In the genomic region with DNA sequence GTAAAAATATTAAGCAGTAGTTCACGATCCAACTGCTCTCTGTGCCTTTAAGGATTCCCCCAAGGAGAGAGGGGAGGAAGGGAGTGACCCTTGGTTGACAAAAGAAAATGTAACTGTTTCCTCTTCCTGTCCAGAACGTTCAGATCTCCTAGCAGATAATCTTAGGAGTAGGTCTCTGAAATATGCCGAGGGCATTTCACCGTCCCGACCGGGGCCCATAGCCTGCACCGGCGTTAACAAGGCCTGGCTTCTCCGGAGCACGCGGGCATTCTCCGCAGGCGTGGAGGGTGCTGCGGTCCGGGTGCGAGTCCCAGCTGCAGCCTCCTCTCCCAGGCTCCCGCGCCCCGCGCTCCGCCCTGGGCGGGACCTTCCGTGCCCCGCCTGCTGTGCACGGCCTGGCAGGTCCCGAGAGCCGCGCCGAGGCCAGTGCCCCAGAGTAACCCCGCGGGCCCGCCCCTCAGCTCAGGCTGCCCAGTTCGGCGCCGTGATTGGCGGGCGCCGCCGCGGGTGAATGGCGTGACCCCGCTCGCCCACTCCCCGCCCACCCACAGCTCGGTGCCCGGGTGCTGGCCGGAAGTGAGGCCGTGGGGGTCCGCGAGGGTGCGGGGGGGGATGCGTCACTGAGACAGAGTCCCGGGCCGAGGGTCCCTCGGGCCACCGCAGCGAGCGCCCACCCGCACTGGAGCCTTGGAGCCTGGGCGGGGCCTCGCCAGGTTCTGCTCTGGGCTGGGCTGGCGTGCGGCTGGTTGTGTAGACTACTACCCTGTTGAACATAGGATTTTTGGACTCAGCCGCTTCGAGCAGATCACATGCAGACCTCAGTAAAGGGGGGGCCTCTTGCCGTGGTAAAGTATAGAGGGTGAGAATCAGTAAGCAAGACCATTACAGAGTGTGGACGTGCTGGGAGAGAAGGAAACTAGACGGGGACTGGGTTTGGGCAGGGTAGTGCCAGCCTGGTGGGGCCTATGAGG, we compare ENCODE assay signal across 8 mouse cellular contexts. TPM values are rescaled to one million over a fixed set of nuclear protein-coding genes. Genes with fewer than 3 reads are reported as not detected.
A peak's percentile ranks its signal among the peaks of the same experiment; 100 is the strongest.
DNase-seq lines count a peak whose midpoint lies in the region; TF ChIP-seq lines count a peak whose summit lies in the region.

No protein-coding gene starts in this region.

- no peaks in the 10 kb centered on the region for H3K36me3 ChIP-seq in macrophage (ENCODE audit: inconsistent target)

- no peak for TF ChIP-seq CTCF in cortical plate, adult 2 months (IDR thresholded peaks at IDR 0.05; ENCODE audit: extremely low read depth, insufficient read depth, low read length)
- no peak for TF ChIP-seq CTCF in left cerebral cortex, adult 2 months (IDR thresholded peaks at IDR 0.05)

- H3K4me3 ChIP-seq in cortical plate, adult 2 months (ENCODE audit: insufficient read depth, low read length) = peak overlapping the region; percentile 46
- H3K4me3 ChIP-seq in left cerebral cortex, adult 2 months = peak overlapping the region; percentile 72
- peak overlapping the region; percentile 75 for H3K4me3 ChIP-seq in macrophage (ENCODE audit: inconsistent target)

- peak; percentile 87 for DNase-seq in adipocyte (ENCODE audit: low spot score)
- DNase-seq in gastrocnemius, adult 8-10 months (ENCODE audit: low spot score in 2 of 2) = peak; percentile 91 to 94
- peak; percentile 26 for DNase-seq in hindlimb bud, embryonic 11.5 days (ENCODE audit: extremely low spot score, low read depth, low spot score)
- DNase-seq in left cerebral cortex, adult 2 months (ENCODE audit: extremely low spot score in 1 of 2, low spot score in 2 of 2) = peak; percentile 82 to 88
- peak; percentile 73 for DNase-seq in retina, postnatal 7 days (ENCODE audit: low read depth, low spot score)
- DNase-seq in urinary bladder, adult 18-20 months (ENCODE audit: low spot score in 2 of 2) = peak; percentile 88 to 91

- intact Hi-C loops in left cerebral cortex, adult 2 months (cut with DNase I) = loop anchor here (2.0 to 5.0 kb wide), 2 partner anchors 103 to 264 kb away; no protein-coding TSS in a partner anchor

- peak; percentile 62 for TF ChIP-seq POLR2A in cortical plate, adult 2 months (IDR thresholded peaks at IDR 0.05; ENCODE audit: extremely low read depth, insufficient read depth, low read length)

- H3K27ac ChIP-seq in cortical plate, adult 2 months (ENCODE audit: insufficient read depth, low read length) = peak overlapping the region; percentile 96
- peak overlapping the region; percentile 92 for H3K27ac ChIP-seq in left cerebral cortex, adult 2 months
- peak overlapping the region; percentile 99 for H3K27ac ChIP-seq in macrophage

- WGBS in macrophage (ENCODE audit: missing documents) = 0% methylated on average over 68 of the region's 68 CpGs

- 0 out of 2 replicates have a peak, but pooled peaks cover 1% of the 10 kb centered on the region for H3K4me1 ChIP-seq in cortical plate, adult 2 months (ENCODE audit: control insufficient read depth, insufficient read depth, low read length)

- H3K79me2 ChIP-seq in macrophage (ENCODE audit: inconsistent target) = peaks cover 6% of the 10 kb centered on the region; the same call in 1 of the 2 replicates

RNA-seq across cellular contexts. Expression of a gene that starts 6.6 kb away (rescaled TPM):
- 77.8 and 88.7 TPM in 2 replicates for polyA plus RNA-seq in cortical plate, adult 2 months (2012; rRNA removed)
- 1 to 10 TPM; 5.3 to 6.6 (median 5.7) TPM for total RNA-seq in gastrocnemius, adult 8-10 months (2022)
- 10 to 100 TPM; 60.4 to 62.7 TPM for total RNA-seq in left cerebral cortex, adult 2 months (2021)
- 10 to 100 TPM in 20 of 26 experiments, 1 to 10 TPM in 6; 3.0 to 49.2 (median 12.9) TPM for total RNA-seq in macrophage (2018; cell fraction: chromatin; rRNA removed)
- 10 to 100 TPM; 45.7 to 71.4 (median 58.8) TPM for total RNA-seq in macrophage (2018; cell fraction: cytosol; rRNA removed)
- total RNA-seq in macrophage (2018; cell fraction: nucleus; rRNA removed) = 10 to 100 TPM; 11.3 to 81.3 (median 49.1) TPM
- 48.8 to 74.3 TPM (median 57.9 TPM) in 3 replicates for polyA plus RNA-seq in macrophage (2018)

Comparison
In these comparisons a context has a peak if more than half of its experiments do, and no peak if none do; other contexts are left out.
1. Peak in every context shown above with its lines: DNase-seq, H3K4me3 ChIP-seq and H3K27ac ChIP-seq.
2. DNase-seq: peak in every context shown above with its lines; median percentile 92 in gastrocnemius, adult 8-10 months; 90 in urinary bladder, adult 18-20 months; 87 in adipocyte; 85 in left cerebral cortex, adult 2 months; 73 in retina, postnatal 7 days; 26 in hindlimb bud, embryonic 11.5 days.
3. RNA of a gene that starts 6.6 kb away (total RNA-seq): 60.4 to 62.7 TPM in left cerebral cortex, adult 2 months; 5.3 to 6.6 TPM in gastrocnemius, adult 8-10 months; every median in the first group is over 4 times any median in the second.